Mouse (Mus musculus) adrenal gland (tissue): ENCODE results near the gene Bmp2.

Experiments used
- intact Hi-C: fragments of 180-260 bp; cut with DNase I; formaldehyde crosslinking; loops from one replicate; pipeline ENCODE4 v1.15.1; 2025
- long read RNA-seq, 2 experiments: library from polyadenylated mRNA; unstranded; transcript quantifications; one replicate each; pipeline ENCODE4 v2.0.0; 2020; ENCODE audit warnings: borderline replicate concordance in 1 of 2; ENCODE audit not compliant: insufficient replicate concordance in 1 of 2

Gene Bmp2
- long read RNA-seq, experiment 1, partial matches to known transcripts: 7 of 12 reads
- long read RNA-seq, experiment 1, other reads (novel, unspliced or antisense): 3 of 12 reads
- long read RNA-seq, experiment 2, transcript Bmp2-201 (3 exons, 3,555 nt): major isoform, 5 of 13 reads
- long read RNA-seq, experiment 2, partial matches to known transcripts: 7 of 13 reads
- long read RNA-seq, experiment 2, other reads (novel, unspliced or antisense): 1 of 13 reads

DNA sequence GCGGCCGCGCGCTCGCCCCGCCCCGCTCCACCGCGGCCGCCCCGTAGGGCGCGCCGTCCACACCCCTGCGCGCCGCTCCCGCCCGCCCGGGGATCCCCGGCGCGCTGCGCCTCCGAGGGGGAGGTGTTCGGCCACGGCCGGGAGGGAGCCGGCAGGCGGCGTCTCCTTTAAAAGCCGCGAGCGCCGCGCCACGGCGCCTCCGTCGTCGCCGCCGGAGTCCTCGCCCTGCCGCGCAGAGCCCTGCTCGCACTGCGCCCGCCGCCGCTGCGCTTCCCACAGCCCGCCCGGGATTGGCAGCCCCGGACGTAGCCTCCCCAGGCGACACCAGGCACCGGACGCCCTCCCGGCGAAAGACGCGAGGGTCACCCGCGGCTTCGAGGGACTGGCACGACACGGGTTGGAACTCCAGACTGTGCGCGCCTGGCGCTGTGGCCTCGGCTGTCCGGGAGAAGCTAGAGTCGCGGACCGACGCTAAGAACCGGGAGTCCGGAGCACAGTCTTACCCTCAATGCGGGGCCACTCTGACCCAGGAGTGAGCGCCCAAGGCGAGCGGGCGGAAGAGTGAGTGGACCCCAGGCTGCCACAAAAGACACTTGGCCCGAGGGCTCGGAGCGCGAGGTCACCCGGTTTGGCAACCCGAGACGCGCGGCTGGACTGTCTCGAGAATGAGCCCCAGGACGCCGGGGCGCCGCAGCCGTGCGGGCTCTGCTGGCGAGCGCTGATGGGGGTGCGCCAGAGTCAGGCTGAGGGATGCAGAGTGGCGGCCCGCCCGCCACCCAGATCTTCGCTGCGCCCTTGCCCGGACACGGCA is at the start of gene Bmp2:
TSS of gene Bmp2 (plus strand) at position 129 of the 811 bp plus-strand sequence.
- intact Hi-C loops: loop anchor here (5.0 kb wide), 1 partner anchor 465 kb away; no protein-coding TSS in a partner anchor

DNA sequence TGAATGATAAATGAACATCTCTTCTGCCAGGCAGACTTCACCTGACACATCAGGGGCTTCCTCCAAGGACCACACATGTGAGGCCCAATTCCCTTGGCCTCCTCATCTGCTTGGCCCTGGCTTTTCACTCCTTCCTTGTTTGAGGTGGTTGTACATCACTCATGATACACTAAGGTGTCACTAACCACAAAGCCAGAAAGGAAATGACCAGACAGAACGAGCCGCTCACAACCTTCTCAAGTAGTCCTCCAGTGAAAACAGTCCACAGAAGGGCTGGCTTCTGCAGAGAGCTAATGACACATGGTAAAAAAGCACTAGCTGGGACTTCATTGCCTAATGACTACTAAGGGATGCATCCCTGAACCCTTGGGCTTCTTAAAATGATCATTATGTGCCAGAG is 46.3 kb upstream of the Bmp2 start:
- intact Hi-C loops: no loop called here

DNA sequence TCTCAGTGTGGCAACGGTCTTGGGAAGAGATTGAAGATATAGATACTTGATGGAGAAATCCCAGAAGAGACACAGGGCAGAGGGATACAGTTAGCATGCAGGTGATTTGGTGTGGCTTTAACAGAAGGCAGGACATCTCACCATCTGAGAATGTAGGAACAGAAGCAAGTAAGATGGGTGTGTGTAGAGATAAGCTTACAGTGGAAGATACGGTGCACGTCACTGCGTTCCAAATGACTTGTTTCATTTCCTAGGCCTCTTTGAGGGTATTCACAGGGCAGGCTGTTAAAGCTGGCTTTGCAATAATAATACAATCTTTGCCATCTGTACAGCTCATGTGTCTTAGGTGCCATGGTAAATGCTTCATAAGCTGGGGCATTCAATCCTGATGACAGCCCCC is 44.9 kb upstream of the Bmp2 start:
- intact Hi-C loops: no loop called here

DNA sequence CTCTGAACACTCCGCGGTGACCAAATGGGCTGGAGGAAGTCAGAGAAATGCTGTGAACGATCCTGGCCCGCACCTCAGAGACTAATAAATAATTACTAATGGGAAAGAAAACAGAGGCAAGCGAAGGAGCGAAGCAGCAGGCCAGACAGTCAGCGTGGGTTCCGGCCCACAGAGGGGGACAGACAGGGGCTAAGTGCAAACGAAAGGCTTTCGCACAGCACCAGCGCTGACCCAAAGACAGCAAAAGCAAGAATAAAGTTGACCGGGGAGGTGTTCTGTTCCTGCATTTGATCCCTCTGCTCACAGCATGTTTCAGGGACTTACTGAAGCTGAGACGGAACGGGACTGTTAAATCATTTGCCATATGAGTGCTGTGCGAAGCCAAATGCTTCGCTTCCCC is 42.8 kb upstream of the Bmp2 start:
- intact Hi-C loops: no loop called here

DNA sequence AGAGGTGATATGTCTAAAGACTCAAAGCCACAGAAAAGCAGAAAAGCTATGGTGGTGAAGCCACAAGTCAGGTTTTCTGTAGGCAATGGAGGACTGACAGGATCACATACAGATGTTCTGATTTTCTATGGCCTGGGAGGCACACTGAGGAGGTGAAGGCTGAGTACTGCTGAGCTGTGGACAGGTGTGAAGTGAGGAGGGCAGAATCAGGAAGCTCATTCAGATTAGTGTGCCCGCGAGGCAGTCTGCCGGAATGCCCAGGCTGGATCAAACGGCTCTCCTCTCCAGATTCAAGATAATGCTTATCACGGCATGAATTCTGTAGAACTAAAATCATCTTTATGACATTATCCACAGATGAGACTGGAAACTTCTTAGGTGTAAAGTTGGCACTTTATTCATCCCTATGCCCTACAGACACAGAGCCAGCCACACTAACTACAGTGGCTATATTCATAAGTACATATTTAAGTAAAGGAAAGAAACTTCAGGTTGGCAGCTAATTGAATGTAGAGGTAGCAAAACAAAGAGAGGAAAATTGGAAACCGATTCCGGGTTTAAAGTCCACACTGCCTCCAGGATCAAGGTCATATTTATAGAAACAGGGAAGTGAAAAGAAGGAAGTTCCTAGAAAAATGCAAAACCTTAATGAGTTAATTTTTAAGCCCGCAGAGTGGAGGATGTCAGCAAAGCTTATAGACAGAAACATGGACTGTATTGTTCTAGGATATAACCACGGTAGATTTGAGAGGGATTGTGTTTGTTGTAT is 40.8 kb upstream of the Bmp2 start:
- intact Hi-C loops: no loop called here

DNA sequence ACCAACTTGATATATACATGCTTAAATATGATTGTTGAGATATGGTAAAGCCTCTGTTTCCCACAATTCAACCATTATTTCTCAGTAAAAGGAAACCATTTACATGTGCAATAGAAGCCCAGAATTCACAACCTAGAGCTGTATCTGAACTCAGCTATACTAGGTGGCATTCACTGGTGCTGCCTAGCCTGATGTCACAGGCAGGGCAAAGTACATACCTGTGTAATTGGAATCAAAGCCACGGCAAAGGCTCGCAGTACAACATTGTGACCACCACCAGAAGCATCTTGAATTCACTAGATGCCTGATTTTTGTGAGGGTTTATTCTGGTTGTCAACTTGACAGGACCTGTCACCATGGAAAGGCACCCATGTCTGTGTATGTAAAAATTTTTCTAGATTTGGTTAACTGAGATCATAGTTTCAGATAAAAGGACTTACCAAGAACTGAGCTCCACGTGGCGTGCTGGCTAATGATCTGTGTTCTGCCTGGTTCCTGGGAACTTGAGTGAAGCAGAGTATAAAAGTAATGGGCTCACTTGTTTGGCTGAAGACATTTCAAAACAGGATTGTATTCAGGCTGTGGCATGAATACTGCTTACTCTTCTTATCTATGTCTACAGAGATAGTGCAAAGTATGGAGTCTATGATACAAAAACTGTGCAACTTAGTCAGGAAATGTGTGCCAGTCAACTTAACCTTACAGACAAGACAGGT is 35.5 kb upstream of the Bmp2 start:
- intact Hi-C loops: no loop called here

DNA sequence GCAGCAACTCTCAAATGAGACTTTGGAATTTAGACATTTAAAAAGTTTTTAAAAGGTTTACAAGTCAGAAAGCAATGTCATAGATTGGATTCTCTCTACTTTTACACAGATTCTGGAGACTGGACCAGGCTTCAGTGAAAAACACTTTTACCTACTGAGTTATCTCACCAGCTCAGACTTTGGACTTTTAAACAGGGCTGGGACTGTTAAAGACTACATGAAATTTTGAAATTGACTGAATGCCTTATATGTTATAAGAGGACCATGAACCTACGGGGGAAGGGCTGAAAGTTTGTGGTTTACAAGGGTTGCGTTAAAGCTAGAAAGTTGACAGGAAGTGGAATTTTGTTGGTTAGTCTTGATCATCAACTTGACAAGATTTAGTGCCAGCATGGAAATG is 34.1 kb upstream of the Bmp2 start:
- intact Hi-C loops: no loop called here

DNA sequence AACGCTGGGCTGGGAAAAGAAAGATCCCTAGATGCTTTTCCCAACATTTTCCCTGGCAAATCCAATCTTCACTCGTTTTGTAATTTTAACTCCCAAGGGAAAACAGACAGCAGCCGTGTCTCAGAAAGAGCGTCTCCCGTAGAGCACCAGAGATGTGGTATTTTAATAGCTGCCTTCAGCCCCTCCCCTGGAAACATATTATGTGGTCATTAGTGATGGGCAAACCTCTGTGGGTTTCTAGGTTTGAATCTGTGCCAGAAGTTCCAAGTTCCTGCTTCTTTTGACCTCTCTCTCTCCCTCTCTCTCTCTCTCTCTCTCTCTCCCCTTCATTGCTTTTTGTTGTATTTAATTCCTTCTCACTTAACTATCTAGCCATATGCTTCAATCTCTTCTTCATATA is 30.8 kb upstream of the Bmp2 start:
- intact Hi-C loops: no loop called here

DNA sequence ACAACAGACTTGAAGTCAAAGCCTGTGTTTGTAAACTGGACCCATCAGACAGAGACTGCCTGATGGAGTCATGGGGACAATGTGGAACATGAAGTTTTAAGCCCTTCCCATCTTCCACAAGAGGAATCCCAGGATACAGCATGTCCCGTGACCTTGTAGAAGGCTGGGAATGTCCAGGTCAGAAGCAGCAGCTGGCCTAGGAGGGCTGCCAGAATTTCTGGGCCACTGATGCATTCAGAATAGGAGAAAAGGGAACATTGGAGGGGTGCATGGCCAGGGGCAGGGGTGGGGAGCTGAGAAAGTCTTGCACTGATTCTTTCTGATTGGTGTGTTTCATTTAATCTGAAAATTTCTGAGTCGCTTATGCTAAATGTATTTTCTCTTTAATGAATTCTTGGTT is 29.8 kb upstream of the Bmp2 start:
- intact Hi-C loops: no loop called here

DNA sequence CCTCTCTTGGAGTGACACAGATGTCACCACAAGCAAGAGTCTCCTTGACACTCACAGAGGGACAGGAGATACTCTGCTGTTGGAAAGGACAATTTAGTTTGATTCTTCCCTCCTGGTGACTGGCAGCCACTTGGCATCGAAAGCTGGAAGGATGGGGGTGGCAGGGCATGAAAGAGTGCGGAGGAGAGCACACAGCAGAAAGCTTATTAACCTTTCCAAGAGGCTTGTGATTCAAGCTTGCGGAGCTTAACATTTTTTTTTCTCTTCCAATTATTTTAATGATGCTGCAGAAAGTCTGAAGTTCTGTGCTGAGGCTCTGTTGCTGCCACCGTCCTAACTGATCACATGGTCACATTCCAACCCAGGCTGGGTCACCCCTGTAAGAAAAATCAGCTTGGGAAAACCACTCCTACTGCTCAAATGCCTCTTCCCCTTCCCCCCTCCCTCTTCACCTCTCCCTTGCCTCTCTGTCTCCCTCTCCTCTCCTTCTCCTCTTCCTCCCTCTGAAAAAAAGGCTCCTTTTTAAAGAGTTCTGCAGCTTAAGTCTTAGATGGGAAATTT is 26.3 kb upstream of the Bmp2 start:
- intact Hi-C loops: no loop called here

DNA sequence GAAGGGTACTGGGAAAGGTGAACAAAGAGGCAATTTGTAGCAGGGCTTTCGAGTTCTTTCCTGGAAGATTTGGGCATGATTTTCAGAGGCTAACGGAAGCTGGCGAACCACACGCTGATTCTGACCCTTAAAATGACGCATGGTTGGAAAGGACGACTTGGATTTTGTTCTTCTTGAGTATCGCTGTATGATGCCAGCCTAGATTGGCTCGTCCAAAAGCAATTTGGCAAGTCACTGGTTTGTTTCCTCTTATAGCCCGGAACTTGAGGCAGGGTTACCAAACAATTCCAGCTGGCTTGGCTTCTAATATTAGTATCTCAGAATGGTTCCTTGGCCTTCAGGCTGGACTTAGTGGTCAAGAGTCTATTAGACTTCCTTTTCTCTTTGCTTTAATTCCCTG is 22.6 kb upstream of the Bmp2 start:
- intact Hi-C loops: no loop called here

DNA sequence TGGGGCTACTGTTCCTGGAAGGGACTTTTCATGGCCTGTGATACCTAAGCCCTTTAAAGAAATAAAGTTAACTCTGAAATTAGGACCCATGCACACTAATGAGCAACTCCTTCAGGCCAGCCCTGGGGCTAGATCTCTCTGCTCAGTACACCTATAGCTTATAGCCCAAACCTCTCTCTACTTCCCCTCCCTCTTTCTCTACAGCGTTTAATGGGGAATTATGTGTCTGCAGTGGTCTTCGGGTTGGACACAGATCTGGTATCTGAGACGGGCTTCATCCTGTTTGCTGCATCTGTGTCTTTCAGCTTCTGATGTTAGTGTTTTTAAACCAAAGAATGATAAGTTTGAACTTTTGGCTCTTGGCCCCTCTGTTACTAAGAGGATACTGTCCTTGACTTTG is 18.9 kb upstream of the Bmp2 start:
- intact Hi-C loops: no loop called here

DNA sequence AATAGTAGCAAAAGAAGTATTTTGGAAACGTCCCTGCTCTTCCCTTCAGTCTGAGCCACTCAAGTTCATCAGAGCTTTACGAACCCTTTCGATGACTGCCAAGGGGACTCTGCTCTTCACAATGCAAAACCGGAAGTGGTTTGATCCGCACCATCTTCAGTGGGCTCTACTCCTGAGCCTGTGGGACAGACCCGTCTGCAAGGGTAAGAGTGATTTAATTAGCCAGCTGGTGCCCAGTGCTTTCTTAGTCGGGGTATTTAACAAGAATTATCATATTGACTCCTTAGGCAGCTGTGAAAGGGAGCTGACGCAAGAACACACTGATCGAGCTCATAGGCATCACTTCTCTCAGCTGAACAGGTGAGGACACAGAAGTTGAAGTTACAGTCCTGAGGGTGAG is 16.5 kb upstream of the Bmp2 start:
- intact Hi-C loops: no loop called here

DNA sequence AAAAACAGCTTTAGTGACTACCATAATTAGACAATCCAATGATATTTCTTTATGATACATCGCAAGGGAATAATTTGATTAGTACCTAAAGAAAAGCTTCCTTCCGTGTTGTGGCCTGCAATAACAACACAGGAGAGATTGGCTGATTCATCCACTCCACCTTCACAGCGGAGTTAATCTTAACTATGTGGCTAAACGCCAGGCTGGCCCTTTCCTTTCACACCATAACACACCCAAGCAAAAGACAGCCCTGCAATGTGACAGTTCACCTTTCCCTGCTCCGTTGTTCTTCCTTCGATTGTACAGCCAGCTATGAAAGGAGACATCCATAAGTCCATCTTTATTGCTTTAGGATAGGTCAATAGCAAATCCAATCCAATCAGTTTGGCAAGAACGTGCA is 15.1 kb upstream of the Bmp2 start:
- intact Hi-C loops: no loop called here

DNA sequence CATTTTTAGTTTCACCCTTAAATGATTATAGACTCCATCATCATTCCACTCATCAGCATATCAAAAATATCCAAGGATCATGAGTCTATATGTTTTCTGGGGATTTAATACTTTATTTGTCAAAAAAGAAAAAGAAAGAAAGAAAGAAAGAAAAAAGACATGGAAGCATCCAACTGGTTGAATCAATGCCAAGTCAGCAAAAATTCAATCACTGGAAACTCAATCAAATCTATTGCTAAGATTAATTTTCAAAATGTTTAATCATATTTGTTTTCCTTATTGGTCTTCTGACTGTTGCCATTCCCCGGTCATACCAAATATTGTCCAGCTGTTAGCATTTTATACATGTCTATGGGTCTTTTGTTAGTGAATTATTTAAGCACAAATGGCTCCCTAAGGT is 11.3 kb upstream of the Bmp2 start:
- intact Hi-C loops: no loop called here

DNA sequence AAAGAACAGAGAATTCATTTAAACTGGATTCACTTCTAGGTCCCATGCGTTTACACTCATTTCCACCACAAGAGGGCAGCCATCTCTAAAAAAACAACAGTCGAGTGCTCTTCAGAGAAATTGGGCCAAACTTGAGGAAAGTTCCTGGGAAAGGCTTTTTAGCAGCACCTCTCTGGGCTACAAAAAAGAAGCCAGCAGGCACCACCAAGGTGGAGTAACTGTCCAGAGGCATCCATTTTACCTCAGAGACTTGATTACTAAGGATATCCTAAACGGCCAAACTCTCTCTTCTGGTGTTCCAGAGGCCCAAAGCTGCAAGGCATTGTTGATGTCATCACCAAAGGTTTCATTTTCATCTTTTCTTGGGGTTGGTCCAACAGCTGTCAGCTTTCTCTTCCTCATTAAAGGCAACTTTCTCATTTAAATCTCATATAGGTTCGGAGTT is 1.7 kb upstream of the Bmp2 start:
- intact Hi-C loops: loop anchor here (2.0 to 5.0 kb wide), 3 partner anchors 119 to 467 kb away; no protein-coding TSS in a partner anchor

DNA sequence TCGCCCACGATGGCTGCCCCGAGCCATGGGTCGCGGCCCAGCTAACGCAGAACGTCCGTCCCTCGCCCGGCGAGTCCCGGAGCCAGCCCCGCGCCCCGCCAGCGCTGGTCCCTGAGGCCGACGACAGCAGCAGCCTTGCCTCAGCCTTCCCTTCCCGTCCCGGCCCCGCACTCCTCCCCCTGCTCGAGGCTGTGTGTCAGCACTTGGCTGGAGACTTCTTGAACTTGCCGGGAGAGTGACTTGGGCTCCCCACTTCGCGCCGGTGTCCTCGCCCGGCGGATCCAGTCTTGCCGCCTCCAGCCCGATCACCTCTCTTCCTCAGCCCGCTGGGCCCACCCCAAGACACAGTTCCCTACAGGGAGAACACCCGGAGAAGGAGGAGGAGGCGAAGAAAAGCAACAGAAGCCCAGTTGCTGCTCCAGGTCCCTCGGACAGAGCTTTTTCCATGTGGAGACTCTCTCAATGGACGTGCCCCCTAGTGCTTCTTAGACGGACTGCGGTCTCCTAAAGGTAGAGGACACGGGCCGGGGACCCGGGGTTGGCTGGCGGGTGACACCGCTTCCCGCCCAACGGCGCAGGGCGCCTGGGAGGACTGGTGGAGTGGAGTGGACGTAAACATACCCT is 995 bp downstream of the Bmp2 start:
- intact Hi-C loops: loop anchor here (5.0 kb wide), 1 partner anchor 464 kb away; no protein-coding TSS in a partner anchor

DNA sequence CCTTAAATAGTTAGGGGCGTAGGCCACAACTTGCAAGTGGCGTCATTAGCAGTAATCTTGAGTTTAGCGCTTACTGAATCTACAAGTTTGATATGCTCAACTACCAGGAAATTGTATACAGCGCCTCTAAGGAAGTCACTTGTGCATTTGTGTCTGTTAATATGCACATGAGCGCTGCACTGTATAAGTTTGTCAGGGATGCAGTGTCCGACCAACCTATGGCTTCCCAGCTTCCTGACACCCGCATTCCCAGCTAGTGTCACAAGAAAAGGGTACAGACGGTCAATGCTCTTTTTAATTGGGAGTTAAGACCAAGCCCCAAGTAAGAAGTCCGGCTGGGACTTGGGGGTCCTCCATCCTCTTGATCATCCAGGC is 1.9 kb downstream of the Bmp2 start:
- intact Hi-C loops: loop anchor here (5.0 kb wide), 1 partner anchor 463 kb away; no protein-coding TSS in a partner anchor

DNA sequence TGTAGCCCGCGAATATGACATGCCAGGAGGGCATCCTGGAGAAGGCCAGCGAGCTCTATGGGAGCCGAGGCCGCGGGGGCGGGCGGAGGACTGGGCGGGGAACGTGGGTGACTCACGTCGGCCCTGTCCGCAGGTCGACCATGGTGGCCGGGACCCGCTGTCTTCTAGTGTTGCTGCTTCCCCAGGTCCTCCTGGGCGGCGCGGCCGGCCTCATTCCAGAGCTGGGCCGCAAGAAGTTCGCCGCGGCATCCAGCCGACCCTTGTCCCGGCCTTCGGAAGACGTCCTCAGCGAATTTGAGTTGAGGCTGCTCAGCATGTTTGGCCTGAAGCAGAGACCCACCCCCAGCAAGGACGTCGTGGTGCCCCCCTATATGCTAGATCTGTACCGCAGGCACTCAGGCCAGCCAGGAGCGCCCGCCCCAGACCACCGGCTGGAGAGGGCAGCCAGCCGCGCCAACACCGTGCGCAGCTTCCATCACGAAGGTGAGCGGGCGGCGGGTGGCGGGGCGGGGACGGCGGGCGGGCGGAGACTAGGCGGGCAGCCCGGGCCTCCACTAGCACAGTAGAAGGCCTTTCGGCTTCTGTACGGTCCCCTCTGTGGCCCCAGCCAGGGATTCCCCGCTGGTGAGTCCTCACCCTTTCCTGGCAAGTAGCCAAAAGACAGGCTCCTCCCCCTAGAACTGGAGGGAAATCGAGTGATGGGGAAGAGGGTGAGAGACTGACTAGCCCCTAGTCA is 2.5 kb downstream of the Bmp2 start:
- intact Hi-C loops: loop anchor here (5.0 kb wide), 1 partner anchor 463 kb away; no protein-coding TSS in a partner anchor
